8 mouse cellular contexts compared by ENCODE assay signal in the genomic region with DNA sequence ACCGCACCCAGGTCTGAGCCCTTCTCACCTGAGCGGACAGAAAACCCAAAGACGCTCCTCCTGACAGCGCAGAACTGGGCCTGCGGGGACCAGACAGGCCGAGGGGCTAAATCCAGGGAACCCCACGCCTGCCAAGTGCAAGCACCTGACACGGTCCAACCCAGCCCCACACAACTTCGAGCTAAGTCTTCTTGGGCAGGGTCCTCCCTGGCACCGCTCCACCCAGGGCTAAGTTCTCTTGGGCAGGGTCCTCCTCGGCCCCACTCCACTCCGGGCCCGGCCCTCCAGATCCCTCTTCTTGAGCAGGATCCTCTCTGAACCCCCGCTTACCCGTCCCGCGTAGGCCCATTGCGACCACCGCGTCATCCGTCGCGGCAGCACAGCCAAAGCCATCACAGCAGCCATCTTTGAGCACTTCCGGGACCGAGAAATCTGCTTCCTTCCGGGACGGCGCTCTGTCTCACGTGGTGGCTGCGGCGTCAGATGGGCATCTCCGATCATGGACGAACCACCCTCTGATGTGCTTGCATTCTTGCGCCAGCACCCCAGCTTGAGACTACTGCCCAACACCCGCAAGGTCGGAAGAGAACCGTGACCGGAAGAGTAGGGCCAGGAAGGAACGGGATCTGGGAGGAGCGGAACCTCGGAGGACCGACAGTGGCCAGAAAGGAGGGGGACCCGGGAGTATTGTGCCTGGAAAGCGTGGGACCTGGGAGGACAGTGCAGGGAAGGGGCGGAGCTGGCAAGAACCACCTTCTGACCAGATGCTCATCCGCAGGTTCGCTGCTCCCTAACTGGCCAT. TPM values are rescaled to one million over a fixed set of nuclear protein-coding genes. Genes with fewer than 3 reads are reported as not detected.
A peak's percentile ranks its signal among the peaks of the same experiment; 100 is the strongest.
DNase-seq lines count a peak whose midpoint lies in the region; ATAC-seq lines count a peak whose summit lies in the region.

A gene (plus strand): TSS at position 441 of the 802 bp plus-strand sequence.
A gene (minus strand): TSS at position 604 of the 802 bp plus-strand sequence.

- peak within 1 kb of the TSS; percentile 74 for H3K9ac ChIP-seq in embryonic facial prominence, embryonic 15.5 days
- H3K9ac ChIP-seq in limb, embryonic 13.5 days: peak within 1 kb of the TSS; percentile 87
- H3K9ac ChIP-seq in midbrain, embryonic 15.5 days: peak within 1 kb of the TSS; percentile 71

- DNase-seq in 3134 (ENCODE audit: extremely low read depth, insufficient read length, low spot score): peak; percentile 87
- DNase-seq in adrenal gland, postnatal 4 days (ENCODE audit: low spot score in 2 of 2): peak; percentile 52 to 68
- DNase-seq in heart, adult 8-10 months (ENCODE audit: low spot score): peak; percentile 84
- DNase-seq in kidney, adult 9 months: peak; percentile 85
- DNase-seq in spleen, adult 18-20 months: peak; percentile 60 to 73

- peak; percentile 56 for ATAC-seq in embryonic facial prominence, embryonic 15.5 days (ENCODE audit: insufficient number of reproducible peaks, low FRiP score, low TSS enrichment, low read depth)
- peak; percentile 75 for ATAC-seq in limb, embryonic 13.5 days (ENCODE audit: low FRiP score, low read depth)
- peak; percentile 85 for ATAC-seq in midbrain, embryonic 15.5 days (replicated peaks)

- peak within 1 kb of the TSS; percentile 75 for H3K4me3 ChIP-seq in embryonic facial prominence, embryonic 15.5 days (replicated peaks)
- H3K4me3 ChIP-seq in limb, embryonic 13.5 days: peak within 1 kb of the TSS; percentile 68
- H3K4me3 ChIP-seq in midbrain, embryonic 15.5 days: peak within 1 kb of the TSS; percentile 74

- peak within 1 kb of the TSS; percentile 73 for H3K27ac ChIP-seq in embryonic facial prominence, embryonic 15.5 days (replicated peaks)
- H3K27ac ChIP-seq in limb, embryonic 13.5 days: peak within 1 kb of the TSS; percentile 69; the same call in 1 of the 2 replicates
- H3K27ac ChIP-seq in midbrain, embryonic 15.5 days: peak within 1 kb of the TSS; percentile 84

- H3K4me2 ChIP-seq in embryonic facial prominence, embryonic 15.5 days (replicated peaks): peak within 1 kb of the TSS; percentile 96
- H3K4me2 ChIP-seq in limb, embryonic 13.5 days (replicated peaks): peak within 1 kb of the TSS; percentile 98
- H3K4me2 ChIP-seq in midbrain, embryonic 15.5 days: peak within 1 kb of the TSS; percentile 93

- H3K9me3 ChIP-seq in embryonic facial prominence, embryonic 15.5 days (replicated peaks): no peaks in the 10 kb centered on the region
- H3K9me3 ChIP-seq in limb, embryonic 13.5 days: no peaks in the 10 kb centered on the region
- H3K9me3 ChIP-seq in midbrain, embryonic 15.5 days: no peaks in the 10 kb centered on the region

- H3K36me3 ChIP-seq in embryonic facial prominence, embryonic 15.5 days: peaks cover 56% of the 10 kb centered on the region
- peaks cover 68% of the 10 kb centered on the region for H3K36me3 ChIP-seq in limb, embryonic 13.5 days
- H3K36me3 ChIP-seq in midbrain, embryonic 15.5 days (replicated peaks): peaks cover 51% of the 10 kb centered on the region

- no peaks in the 10 kb centered on the region for H3K27me3 ChIP-seq in embryonic facial prominence, embryonic 15.5 days
- no peaks in the 10 kb centered on the region for H3K27me3 ChIP-seq in limb, embryonic 13.5 days
- H3K27me3 ChIP-seq in midbrain, embryonic 15.5 days (replicated peaks): no peaks in the 10 kb centered on the region

- H3K4me1 ChIP-seq in embryonic facial prominence, embryonic 15.5 days: peaks cover 52% of the 10 kb centered on the region
- peaks cover 47% of the 10 kb centered on the region for H3K4me1 ChIP-seq in limb, embryonic 13.5 days
- peaks cover 47% of the 10 kb centered on the region for H3K4me1 ChIP-seq in midbrain, embryonic 15.5 days

- 1% methylated on average over 47 of the region's 47 CpGs for WGBS in embryonic facial prominence, embryonic 15.5 days
- WGBS in limb, embryonic 13.5 days: 2% methylated on average over 47 of the region's 47 CpGs
- 2% methylated on average over 47 of the region's 47 CpGs for WGBS in midbrain, embryonic 15.5 days

RNA-seq across cellular contexts. Expression of the first gene that starts in this region (rescaled TPM):
- 10 to 100 TPM; 42.6 to 43.6 TPM for total RNA-seq in adrenal gland, postnatal 4 days (2021)
- polyA plus RNA-seq in embryonic facial prominence, embryonic 15.5 days (2015; fragmentation: Nextera tagmentation; extraction: Ambion mirVana): 38.2 TPM in 2 replicates
- 10 to 100 TPM; 15.0 to 21.4 (median 17.0) TPM for total RNA-seq in heart, adult 8-10 months (2022)
- polyA plus RNA-seq in limb, embryonic 13.5 days (2015; fragmentation: Nextera tagmentation; extraction: Ambion mirVana): 42.0 and 48.8 TPM in 2 replicates
- polyA plus RNA-seq in midbrain, embryonic 15.5 days (2015; fragmentation: Nextera tagmentation; extraction: Ambion mirVana): 58.4 and 63.5 TPM in 2 replicates

RNA-seq across cellular contexts. Expression of the second gene that starts in this region (rescaled TPM):
- total RNA-seq in adrenal gland, postnatal 4 days (2021): 100 to 1,000 TPM in 1 of 2 experiments, 10 to 100 TPM in 1; 90.9 to 103 TPM
- 58.4 and 60.4 TPM in 2 replicates for polyA plus RNA-seq in embryonic facial prominence, embryonic 15.5 days (2015; fragmentation: Nextera tagmentation; extraction: Ambion mirVana)
- total RNA-seq in heart, adult 8-10 months (2022): 10 to 100 TPM; 58.5 to 70.1 (median 64.5) TPM
- 58.1 and 58.7 TPM in 2 replicates for polyA plus RNA-seq in limb, embryonic 13.5 days (2015; fragmentation: Nextera tagmentation; extraction: Ambion mirVana)
- 83.4 and 85.4 TPM in 2 replicates for polyA plus RNA-seq in midbrain, embryonic 15.5 days (2015; fragmentation: Nextera tagmentation; extraction: Ambion mirVana)

Comparison
In these comparisons a context has a peak if more than half of its experiments do, and no peak if none do; other contexts are left out.
1. Peak in every context shown above with its lines: DNase-seq, ATAC-seq, H3K4me3 ChIP-seq and H3K27ac ChIP-seq.